Mouse (Mus musculus): ENCODE measurements at regions not wholly inside any gene's neighbourhood (a gene's known extent, or its start where the extent isn't known, plus 50 kb on each side); places are given as distances from the start of the nearest gene placed in this dataset.
A peak's percentile ranks its signal among the peaks of the same experiment; 100 is the strongest.

DNA sequence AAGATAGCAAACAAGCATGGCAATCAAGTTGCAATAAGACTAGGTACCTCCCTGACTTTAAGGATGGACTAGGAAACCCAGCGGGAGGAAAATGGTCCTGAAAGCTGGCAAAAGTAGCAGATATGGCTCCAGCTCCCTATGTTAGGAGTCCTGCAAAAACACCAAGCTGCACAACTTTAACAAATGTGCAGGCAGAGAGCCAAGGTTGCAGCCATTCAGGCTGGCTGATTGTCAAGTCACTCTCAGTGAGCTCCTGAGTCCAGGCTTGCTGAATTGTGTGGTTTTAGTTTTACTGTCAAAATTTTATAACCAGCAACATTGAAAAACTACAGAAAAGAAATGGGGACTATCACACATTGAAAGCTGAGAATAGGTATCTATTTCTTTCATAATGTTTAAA is 1122.8 kb upstream of the Slc10a2 start:
- DNase-seq, result no peak

DNA sequence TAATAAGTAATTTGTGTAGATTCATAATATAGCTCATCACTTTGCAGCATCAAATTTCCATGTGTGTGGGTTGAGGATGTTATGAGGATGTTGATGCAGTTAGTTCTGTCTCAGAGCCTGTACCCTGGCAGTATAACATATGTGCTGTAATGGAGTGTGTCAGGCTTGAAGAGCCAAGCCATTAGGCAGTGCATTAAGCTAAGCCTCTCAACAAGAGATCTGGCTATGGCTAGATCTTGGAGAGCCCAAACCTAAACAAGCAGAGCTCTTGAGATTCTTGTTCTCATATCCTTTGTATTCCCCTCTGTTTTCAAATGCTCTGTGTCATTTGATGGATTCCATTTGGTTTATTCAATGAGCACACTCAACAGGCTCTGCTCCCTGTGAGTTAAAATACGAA is 1120.0 kb upstream of the Slc10a2 start:
- DNase-seq, result no peak

DNA sequence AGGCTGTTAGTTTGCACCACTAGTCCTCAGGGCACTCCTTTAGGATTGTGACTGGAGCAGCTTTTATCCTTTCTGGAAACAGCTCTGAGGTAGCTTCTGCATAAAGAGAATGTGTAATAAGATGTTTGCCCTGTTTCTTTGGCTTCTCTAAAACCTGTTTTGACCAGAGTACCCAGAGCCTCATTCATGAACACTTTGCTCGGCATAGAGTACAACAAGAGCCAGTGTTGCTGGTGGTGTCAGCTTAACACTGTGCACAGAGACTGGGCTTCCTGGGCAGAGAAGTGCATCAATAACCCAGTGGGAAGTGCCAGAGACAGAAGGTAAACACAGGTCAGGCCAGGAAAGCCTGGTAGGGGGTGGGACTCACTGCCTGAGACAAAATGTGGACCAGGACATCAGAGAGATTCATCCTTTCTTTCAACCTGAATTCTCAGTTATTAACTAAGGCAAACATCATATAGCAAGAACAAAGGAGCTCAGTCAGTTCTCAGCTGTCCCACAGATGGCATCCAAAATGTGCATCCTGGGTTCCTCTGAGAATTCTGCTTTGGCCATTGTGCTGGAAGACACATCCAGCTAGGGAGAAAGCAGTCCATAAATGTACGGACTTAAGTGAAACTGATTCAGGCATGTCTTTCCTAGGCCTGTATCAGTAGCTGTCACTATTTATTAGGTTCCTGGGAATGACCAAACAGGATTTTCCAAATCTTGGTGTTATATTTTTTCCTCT is 1102.6 kb upstream of the Slc10a2 start:
- DNase-seq, result no peak

DNA sequence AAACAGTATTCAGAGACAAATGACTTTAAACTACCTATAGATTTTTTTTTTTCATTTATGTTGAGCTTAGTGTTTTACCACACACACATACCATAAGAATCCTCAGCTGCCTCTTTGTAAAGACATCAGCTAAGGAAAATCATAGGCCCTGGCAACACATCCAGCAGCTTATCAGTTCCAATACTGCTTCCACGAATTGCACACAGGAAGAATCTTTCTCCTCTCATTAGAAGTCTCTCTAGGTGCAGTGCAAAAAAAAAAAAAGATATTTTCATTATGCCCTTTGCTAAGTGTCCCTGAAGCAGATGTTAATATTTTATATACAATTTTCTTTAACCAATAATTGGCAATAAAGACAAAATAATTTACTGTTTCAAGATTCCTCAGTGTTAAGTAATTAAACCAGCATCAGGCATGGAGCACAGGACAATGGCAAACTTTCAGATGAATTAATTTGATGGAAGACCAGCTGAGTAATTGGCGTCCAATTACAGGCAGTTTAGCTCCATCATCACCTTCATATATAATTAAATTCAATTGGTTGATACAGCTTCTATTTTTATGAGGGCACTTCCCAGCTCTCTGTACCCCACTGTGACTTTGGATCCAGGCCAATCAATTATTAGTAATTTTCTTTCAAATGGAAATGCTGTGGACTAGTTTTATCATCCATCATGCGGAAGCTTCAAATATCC is 1099.0 kb upstream of the Slc10a2 start:
- no peak for DNase-seq

DNA sequence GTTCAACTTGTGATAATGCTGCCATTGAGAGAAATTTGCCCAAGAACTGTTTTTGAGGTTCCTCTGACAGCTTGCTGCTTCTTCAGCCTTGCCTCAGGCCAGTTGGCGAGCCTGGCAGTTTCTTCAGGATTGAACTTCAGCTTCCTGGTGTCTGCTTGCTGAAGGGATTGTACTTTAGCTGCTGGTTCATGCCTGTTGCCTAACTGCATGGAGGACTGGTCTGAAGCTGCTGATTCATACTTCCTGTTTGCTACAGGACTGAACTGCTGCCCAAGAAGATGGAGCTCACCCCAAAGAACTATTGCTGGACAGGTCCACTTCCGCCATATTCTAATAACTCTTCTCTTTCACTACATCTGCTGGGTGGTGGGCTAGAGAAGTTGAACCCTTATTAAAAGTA is 1086.3 kb upstream of the Slc10a2 start:
- no peak for DNase-seq

DNA sequence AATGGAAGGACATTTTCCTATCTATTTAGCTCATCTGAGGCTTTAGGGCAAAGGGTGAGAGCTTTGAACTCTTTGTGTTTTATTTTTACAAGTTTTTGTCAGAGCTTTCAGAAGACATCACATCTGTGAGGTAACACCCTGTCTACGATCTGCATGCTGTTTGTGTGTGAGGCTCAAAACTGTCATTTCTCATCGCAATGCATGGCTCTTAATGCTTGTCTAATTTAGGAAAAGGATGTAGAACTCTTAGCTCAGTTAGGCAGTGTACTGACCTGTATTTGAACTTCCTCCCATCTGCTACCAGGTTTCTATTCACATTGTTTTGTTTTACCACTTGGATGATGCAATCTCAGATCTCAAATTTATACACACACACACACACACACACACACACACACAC is 1083.3 kb upstream of the Slc10a2 start:
- DNase-seq, result no peak

DNA sequence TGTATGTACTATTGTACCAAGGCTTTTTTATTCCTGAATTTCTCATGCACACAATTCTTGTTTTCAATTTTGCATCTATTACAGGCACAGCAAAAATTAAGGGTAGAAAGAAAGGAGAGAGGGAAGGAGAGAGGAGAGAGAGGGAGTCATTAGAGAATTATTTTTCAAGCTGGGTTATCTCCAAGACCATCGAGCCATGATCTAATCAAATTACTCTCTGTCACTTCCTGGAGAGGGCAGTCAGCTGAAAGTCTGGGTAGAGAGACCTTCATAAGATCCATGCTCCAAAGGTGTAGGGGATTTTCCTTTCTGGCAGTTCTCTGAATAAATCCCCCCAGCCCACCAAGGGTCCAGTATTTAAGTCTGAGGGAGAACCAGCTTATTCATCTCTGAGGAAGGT is 1081.4 kb upstream of the Slc10a2 start:
- DNase-seq, result no peak

DNA sequence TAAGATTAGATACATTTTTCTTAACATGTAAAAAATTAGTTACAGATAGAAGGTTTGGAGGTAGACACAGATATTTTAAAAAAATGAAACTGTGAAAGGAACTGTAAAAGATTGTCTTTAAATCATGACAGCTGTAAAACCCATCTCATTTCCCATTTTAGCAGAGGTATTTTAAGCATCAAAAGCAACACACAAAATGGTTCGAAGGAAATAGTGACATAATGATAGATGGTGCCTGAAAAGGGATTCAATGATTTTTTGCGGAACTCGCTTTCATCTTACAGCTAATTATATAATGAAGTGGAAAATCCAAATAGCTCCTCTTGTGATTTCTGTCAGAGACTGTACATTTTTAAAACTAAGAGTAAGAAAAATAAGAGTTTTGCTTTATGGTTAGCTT is 1074.5 kb upstream of the Slc10a2 start:
- no peak for DNase-seq

DNA sequence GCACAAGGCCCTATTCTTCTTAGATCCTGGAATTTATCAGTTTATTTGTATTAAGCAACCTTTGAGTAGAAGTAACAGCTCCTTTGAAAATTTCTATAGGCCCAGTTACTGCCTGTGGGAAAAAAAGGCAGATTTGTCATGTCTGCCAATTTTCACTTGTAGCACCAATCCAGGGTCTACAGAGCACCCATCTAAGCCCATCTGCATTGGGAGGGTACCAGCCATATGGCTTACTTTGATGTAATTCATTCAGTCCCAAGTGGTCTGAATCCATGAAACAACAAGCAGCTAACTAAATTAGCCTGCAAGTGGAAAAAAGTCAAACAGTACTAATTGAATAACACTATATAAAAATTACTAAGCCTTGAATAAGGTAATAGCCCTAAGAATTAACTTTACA is 1061.3 kb upstream of the Slc10a2 start:
- DNase-seq, result no peak

DNA sequence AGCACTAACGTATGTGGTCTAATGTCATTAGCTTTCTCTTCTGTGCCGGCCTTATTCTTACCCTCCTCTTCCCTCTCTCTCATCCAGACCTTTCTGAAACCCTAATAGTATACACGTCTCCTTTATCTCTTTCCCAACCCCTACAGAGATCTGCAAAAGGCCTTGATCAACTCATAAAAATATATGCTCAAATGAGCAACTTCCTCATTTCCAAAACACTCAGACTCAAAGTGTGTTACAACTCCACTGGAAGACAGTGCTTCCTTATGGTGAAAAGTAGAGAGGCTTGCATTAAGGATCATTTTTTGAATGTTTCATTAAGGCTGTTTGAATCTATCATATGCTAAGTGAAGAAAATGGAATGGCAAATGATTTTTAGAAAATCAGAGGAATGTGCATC is 1060.1 kb upstream of the Slc10a2 start:
- no peak for DNase-seq

DNA sequence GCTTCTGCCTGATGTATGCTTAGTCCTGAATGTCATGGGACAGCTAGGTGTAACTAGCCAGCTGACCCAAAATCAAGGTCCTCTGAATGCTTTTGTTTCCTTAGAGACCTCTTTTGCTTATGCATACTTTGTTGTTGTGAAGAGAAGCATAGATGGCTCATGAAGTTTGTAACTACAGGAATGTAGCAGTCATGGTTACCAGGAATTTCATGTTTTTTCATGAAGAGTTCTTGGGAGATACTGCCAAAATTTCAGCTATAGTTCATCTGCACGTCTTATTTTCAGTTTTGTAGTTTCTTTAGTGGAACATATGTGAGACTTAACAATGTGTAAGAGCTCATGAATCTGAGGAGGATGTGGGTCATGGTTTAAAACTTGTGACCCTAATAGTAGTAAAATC is 1059.6 kb upstream of the Slc10a2 start:
- DNase-seq, result no peak

DNA sequence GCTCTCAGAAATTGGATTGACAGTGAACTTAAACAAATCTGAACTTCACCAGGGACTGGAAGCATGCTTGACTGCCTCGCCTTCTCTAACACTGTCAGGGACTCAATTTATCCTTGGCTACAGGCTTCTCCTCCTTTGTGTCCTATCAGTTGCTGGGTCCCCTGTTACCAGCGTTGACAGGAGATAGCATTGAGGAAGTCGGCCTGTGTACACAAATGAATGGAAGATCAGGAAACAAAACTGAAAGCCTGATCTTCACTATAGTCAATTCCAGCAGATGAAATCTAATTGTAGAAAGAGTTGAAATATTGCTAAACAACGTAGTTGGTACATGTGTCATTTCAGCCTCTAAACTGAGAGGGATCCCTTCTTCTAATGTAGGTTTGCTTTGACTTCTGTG is 1039.4 kb upstream of the Slc10a2 start:
- no peak for DNase-seq

DNA sequence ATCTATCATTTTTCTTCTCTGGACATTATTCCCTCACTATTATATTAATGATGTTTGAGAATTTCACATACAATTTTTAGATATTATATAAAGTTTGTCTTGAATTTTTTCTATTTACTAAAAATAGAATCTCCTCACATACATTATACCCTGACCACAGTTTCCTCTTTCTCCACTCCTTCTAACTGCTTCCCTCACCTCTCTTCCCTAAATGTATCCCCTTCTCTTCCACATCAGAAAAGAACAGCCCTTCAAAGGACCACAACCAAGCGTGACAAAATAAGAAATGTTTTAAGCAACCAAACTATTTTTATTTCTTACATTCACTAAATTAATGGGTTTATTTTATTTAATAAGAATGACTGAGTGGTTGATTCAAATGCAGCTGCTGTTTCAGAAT is 1034.9 kb upstream of the Slc10a2 start:
- DNase-seq, result no peak

DNA sequence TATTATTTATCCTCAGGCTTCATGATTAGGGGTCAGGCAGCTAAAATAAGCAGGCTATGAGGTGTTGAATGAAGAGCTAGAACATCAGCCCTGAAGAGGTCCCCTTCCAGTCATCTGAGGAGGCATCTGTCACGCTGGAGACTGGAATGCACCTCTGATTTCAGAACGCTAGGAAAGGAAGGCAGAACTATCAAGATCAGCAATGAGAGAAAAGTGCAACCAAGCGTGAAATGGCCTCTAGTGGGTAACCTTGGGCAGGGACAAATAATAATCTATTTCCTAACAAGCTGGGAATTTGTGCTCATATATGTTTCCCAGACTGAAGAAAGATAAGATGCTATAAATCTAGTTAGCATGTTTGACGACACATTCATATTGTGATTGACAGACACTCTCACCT is 1034.0 kb upstream of the Slc10a2 start:
- DNase-seq, result no peak

DNA sequence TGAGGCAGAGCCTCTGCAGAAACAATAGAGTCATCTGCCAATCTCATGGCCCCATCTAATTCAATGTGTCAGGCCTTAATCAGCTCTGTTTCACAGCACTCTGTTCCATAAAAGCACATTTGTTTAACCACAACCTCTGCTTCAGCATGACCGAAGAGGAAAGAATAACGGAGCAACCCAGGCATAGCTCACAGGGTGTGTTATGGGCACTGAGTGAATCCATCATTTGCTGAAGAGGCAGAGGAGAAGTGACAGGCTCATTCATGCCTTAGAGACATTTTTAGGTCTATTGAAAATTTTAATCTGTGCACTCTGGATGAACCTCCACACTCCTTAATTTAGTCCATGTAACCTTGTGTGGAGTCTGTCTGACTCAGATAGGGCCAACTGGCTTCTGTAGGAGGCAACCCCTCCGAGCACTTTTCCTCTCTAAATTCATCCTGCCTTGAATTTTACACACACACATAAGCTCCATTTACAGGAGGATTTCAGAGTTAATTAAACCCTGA is 1027.1 kb upstream of the Slc10a2 start:
- DNase-seq, result no peak

DNA sequence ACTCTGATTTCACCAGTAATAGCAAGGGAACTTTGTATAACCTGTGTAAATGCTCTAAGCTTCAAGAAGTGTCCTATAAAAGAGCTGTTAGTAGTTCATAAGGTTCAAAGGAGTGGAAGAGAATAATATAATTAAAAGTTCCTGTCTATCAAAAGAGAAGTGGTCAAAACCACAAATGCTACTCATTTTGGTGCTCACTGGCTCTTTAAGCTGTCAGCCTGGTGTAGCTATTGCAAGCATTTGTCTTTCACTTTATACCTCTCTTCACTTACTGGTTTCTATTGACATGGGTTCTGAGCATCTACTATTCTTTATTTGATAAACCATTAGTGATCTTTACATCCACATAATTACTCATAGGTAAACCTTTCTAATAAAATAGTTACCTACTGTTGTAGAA is 1020.1 kb upstream of the Slc10a2 start:
- no peak for DNase-seq

DNA sequence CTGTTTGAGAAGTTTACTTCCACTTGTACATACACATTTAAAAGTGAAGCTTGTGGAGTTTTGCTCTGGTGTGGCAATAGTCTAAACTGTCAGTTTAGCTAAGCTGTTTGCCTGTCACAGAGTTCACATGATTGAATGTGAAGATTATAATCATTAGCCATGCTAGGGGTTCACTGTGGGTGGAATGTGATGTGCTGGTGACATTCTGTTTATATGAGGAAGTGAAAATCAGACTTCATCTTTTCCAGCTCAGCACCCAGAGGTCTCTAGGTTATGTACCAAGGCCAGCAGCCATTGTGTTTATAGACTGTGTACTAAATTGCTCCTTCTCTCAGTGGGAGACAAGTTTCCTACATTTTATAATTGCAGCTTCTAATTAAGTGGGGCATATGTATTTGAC is 1014.4 kb upstream of the Slc10a2 start:
- DNase-seq, result no peak

DNA sequence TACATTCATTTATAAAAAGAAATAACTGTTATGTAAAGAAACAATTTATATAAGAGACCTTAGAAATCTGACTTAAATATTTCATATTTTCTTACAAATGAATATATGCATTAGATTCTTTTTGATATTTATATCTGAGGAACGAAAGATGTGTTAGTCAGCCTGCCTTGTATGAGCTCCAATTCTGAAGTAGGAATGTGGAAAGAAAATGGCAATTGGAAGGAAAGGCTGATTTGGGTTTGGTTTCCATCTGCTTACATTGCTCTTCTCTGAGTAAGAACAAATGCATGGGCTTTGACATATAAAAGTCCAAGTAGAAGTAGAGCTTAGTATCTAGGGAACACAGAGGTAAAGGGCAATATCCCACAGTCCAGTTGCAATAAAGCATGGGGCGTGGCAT is 1006.2 kb upstream of the Slc10a2 start:
- no peak for DNase-seq

DNA sequence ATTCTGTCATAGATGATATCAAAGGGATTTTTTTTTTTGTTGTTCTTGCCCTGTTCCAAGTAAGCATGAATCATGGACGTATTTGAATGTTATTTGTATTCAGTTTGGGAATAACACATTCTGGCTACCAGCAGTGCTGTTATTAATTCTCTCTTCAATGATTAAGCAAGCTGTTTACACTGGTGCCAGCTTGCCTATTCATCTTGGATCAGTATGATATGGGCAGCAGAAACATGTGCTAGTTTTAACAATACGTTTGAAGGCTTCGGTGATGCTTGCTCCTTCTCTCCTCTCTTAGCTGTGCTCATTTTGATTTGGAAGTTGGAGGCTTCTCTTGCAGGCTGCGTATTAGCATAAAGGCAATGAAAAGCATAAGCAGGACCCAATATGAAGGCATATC is 984.9 kb upstream of the Slc10a2 start:
- no peak for DNase-seq

DNA sequence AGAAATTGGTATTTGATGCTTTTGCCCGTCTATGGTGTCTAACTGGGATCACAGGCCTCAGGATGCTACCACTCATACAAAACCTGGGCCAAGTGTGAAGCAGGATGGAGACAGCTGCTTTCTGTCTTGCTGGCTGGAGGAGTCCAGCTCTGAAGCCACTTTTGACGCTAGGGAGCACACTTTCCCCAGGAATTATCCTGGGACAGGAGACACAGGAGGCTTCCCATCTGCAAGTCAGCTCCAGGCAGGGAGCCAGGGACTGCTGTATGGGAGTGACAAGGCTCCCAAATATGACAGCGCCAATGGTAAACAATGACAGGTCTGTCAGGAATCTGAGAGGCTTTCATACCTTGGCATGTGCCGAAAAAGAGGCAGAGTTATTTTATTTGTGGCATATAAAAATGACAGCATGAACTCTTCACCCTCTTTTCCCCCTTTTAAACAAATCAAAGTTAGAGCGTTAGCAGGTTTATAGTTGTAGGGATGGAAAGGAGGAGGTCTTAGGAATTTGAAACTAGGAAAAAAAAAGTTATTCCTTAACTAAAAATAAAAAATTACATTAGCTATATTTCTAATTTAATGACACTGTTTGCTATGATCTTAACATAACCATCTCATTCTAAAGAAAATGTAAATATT is 938.9 kb upstream of the Slc10a2 start:
- DNase-seq, result peak; percentile 75 to 78

DNA sequence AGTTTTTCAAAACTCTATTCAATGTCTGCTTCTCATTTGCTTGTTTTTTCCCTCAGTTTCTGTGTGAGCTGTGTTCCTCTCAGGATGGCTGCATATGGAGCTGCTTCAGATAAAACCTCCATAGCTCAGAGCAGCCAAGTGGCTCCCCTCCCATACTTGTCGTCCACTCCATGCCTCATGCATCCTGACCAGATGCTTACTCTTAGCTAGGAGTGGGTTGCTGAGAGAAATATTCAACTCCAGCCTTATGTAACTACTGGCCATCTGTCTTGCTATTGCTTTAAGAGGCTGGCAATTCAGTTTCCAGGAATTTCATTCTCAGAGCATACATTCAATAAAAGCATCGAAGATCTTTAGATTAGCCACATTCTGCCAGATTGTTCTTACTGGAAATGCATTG is 907.1 kb upstream of the Slc10a2 start:
- DNase-seq, result no peak

DNA sequence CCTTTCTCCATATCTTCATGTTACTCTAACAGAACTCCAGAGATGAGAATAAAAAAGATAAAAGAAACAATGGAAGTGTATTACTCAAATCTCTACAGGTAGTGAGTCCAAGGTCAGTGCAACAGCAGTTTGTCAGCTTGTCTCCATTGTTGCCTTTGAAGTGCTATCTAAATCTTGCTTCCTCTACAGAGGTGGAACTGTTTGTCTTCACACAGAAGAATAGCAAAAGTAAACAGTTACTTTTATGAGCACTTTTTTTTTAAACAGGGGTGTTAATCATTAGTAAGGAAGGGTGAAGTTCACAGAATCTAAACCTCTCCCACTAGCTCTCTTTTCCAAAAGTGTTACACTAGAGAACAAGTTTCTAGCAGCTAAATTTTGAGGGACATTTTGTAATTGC is 906.0 kb upstream of the Slc10a2 start:
- no peak for DNase-seq

DNA sequence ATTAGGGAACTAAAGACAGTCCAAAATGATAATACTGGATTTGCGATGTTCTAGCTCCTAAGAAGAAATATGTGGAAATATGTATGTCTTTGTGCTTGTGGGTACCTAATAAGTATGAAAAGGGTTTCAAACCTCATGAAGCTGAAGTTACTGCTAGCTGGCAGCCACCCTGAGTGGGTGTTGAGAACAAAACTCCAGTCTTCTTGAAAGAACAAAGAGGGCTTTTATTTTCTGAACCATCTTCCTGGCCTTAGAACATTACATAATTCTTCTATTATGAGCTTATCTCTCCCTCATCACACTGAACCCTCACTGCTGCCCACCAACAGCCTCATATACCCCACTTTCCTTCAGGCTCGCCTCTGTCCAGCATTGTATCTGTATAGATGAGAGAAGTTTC is 905.6 kb upstream of the Slc10a2 start:
- no peak for DNase-seq

DNA sequence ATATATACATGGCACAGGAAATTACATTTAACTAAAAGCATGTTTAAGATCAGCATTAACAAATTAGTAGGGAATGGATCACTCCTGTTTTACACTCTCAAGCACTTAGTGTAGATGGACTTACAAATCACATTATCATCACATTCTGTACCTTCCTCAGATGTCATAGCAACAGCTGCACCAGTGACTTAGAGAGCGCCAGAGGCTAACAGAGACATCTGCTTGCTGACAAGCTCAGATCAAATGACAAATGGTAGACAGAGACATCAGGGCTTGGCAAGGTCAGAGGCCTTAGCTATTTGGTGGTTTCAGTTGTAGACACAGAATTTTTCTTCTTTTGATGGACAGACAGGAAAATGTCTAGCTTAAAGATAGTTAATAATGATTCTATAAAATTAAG is 897.5 kb upstream of the Slc10a2 start:
- DNase-seq, result no peak

Measured in kidney, postnatal 4 days (tissue).